Mouse (Mus musculus) hindbrain, embryonic 12.5 days (tissue): Measurements from ENCODE around the gene Stau1. TPM values are rescaled to one million over a fixed set of nuclear protein-coding genes. Genes with fewer than 3 reads are reported as not detected.

ENCODE experiments used
- ATAC-seq: fragments of 200-750 bp; cut with Nextera tagmentation; 2 replicates; pipeline ENCODE4 v1.8.0; 2017; ENCODE audit warnings: moderate TSS enrichment; ENCODE audit not compliant: low FRiP score
- H3K27ac ChIP-seq: fragments of 300-500 bp; sonication (generic); 2 replicates; pipeline ENCODE4 v1.5.1; 2016; ENCODE audit warnings: mild to moderate bottlenecking
- H3K27me3 ChIP-seq: fragments of 300-500 bp; sonication (generic); 2 replicates; pipeline ENCODE4 v1.6.1; 2016; ENCODE audit warnings: mild to moderate bottlenecking
- H3K36me3 ChIP-seq: fragments of 300-500 bp; sonication (generic); 2 replicates; pipeline ENCODE4 v1.6.1; 2016; ENCODE audit warnings: mild to moderate bottlenecking
- H3K4me1 ChIP-seq: fragments of 300-500 bp; sonication (generic); 2 replicates; pipeline ENCODE4 v1.6.1; 2016
- H3K4me2 ChIP-seq: fragments of 300-500 bp; sonication (generic); replicated peaks from 2 replicates; pipeline ENCODE4 v1.6.1; 2016; ENCODE audit warnings: mild to moderate bottlenecking
- H3K4me3 ChIP-seq: fragments of 300-500 bp; sonication (generic); 2 replicates; pipeline ENCODE4 v1.5.1; 2016; ENCODE audit warnings: mild to moderate bottlenecking
- H3K9ac ChIP-seq: fragments of 300-500 bp; sonication (generic); 2 replicates; pipeline ENCODE4 v1.6.1; 2016; ENCODE audit warnings: mild to moderate bottlenecking, moderate library complexity
- H3K9me3 ChIP-seq: fragments of 300-500 bp; sonication (generic); replicated peaks from 2 replicates; pipeline ENCODE4 v1.6.1; 2016; ENCODE audit warnings: mild to moderate bottlenecking
- WGBS: fragments of 180-500 bp; shearing (Covaris S2); methylation state at CpG from one replicate; pipeline ENCODE4 v1.1.7; 2016; 5-methylcytosine and 5-hydroxymethylcytosine counted together
- polyA plus RNA-seq: library from polyadenylated mRNA; unstranded; fragments of >200 nt; fragmentation: Nextera tagmentation; extraction: Ambion mirVana; gene quantifications from 2 replicates; pipeline ENCODE4 v1.2.1, GENCODE M21; 2016

Gene Stau1
- 115 and 130 TPM in 2 replicates for polyA plus RNA-seq

- under 1% methylated on average over 75 of the region's 88 CpGs for WGBS
- Histone ChIP-seq H3K4me3 (peak within 1 kb of the TSS; percentile 100), H3K27me3 (no peaks in the 10 kb centered on the region), H3K9ac (peak within 1 kb of the TSS; percentile 100), H3K36me3 (no peaks in the 10 kb centered on the region), H3K9me3 (no peaks in the 10 kb centered on the region), H3K4me1 (peaks cover 38% of the 10 kb centered on the region), H3K27ac (peak within 1 kb of the TSS; percentile 98), H3K4me2 (peak within 1 kb of the TSS; percentile 92)
- peak; percentile 99 for ATAC-seq
Measured at GRCm38 (mm10) chr2:166995796-166996532, at the start of gene Stau1. TSS of gene Stau1 (minus strand) at chr2:166996299.

DNA sequence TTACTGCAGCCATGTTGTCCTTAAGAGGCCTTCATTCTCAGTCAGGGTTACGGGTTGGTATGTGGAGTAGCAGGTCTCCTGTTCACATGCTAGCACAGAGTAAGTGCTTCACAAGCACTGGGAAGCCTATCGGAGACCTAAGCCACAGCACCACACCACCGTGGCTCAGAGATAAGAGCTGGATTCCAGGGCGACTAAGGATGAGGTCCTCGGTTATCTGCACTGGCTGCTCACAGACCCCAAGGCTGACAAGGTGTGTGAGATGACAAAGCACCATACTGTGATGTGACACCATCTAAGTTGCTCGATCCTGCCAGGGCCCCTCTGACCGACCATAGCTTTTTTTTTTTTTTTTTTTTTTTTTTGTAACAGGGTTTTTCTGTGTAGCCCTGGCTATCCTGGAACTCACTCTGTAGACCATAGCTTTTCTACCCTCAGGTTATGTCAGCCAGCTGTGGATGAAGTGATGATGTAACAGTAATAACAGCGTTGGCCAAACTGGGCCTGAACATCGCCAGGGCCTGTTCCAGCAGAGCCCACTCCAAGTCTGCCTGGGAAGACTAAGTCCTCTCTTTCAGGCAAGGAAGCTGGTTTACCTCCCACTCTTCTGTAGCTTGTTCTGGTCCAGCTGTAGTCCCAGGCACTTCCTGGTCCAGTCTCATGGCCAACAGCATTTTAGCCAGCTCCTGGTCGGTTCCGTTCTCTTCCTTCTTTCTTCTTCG lies 47.5 kb upstream of the Stau1 start:
- 97% methylated on average over 12 of the region's 12 CpGs for WGBS
- Histone ChIP-seq H3K9me3 (no peaks in the 10 kb centered on the region), H3K4me3 (no peak overlapping the region), H3K9ac (no peak overlapping the region), H3K27me3 (no peaks in the 10 kb centered on the region), H3K4me2 (no peak overlapping the region), H3K27ac (no peak overlapping the region), H3K36me3 (peaks cover 93% of the 10 kb centered on the region), H3K4me1 (no peaks in the 10 kb centered on the region)
- ATAC-seq: no peak

GRCm38 (mm10) chr2:167039386-167039785 lies 43.3 kb upstream of the Stau1 start:
- 79% methylated on average over 8 of the region's 8 CpGs for WGBS

DNA sequence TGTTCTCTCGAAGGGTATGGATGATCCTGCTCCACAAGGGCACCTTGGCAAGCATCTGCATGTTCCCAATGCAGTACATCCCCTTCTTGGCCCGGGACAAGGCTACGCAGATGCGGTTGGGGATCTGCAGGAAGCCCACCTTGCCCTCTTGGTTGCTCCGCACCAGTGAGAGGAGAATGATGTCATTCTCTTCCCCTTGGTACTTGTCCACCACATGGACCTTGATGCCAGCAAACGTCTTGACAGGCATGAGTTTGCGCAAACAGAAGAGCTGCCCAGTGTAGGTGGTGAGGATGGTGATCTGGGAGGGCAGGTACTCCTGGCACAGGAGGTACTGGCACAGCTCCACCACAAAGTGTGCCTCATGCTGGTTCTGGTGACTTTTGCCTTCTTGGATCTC lies 42.6 kb upstream of the Stau1 start:
- no peak overlapping the region for H3K4me2 ChIP-seq
- H3K36me3 ChIP-seq: peaks cover 99% of the 10 kb centered on the region
- H3K27me3 ChIP-seq: no peaks in the 10 kb centered on the region
- 94% methylated on average over 7 of the region's 7 CpGs for WGBS
- no peak overlapping the region for H3K4me3 ChIP-seq
- H3K27ac ChIP-seq: no peak overlapping the region
- no peaks in the 10 kb centered on the region for H3K4me1 ChIP-seq
- no peaks in the 10 kb centered on the region for H3K9me3 ChIP-seq
- no peak overlapping the region for H3K9ac ChIP-seq
- ATAC-seq: no peak

More at GRCm38 (mm10) chr2:167039386-167039785, 43.3 kb upstream of the Stau1 start:
- Histone ChIP-seq H3K27me3 (no peaks in the 10 kb centered on the region), H3K9ac (no peak overlapping the region), H3K27ac (no peak overlapping the region), H3K36me3 (peaks cover 99% of the 10 kb centered on the region), H3K4me3 (no peak overlapping the region), H3K9me3 (no peaks in the 10 kb centered on the region), H3K4me2 (no peak overlapping the region), H3K4me1 (no peaks in the 10 kb centered on the region)
- no peak for ATAC-seq

DNA sequence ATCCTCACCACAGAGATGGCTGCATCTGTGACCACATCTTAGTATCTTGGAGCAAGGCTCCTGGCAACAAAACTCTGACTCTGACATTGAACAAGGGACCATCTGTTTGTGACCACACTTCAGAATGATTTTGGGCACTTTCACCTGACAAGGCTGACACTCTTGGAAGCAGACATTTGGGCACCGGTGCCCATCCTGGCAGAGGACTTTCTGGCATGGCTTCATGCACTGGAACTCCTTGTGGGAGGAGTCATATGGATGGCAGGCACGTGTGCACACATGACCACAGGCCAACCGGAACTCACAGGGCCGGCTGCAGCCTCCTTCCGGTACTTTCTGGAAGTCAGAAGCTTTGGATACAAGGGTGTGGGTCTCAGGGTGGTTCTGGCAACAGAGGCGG lies 42.2 kb upstream of the Stau1 start:
- no peaks in the 10 kb centered on the region for H3K27me3 ChIP-seq
- no peaks in the 10 kb centered on the region for H3K4me1 ChIP-seq
- 96% methylated on average over 6 of the region's 6 CpGs for WGBS
- H3K4me2 ChIP-seq: no peak overlapping the region
- no peaks in the 10 kb centered on the region for H3K9me3 ChIP-seq
- no peak overlapping the region for H3K4me3 ChIP-seq
- no peak overlapping the region for H3K27ac ChIP-seq
- H3K9ac ChIP-seq: no peak overlapping the region
- peaks cover 99% of the 10 kb centered on the region for H3K36me3 ChIP-seq
- ATAC-seq: no peak

DNA sequence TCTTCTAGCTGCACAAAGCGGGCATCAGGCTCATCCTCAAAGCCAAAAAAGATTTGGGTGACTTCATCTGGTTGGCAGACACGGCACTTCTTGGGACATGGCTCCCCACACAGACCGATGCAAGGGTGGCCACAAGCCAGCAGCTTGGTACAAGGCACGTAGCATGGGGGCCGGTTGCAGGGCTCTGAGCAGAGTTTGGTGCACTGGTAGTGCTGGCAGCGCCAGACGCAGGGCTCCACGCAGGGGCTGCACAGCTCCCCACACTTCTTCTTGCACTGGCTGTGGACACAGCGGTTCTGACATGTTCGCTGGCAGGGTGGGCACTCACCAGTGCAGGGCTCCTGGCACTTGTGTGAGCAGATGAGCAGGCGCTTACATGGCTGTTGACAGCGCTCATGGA lies 41.6 kb upstream of the Stau1 start:
- Histone ChIP-seq H3K4me3 (no peak overlapping the region), H3K4me2 (no peak overlapping the region), H3K27me3 (no peaks in the 10 kb centered on the region), H3K27ac (no peak overlapping the region), H3K9me3 (no peaks in the 10 kb centered on the region), H3K36me3 (peaks cover 99% of the 10 kb centered on the region), H3K4me1 (no peaks in the 10 kb centered on the region), H3K9ac (no peak overlapping the region)
- 94% methylated on average over 12 of the region's 12 CpGs for WGBS
- no peak for ATAC-seq

DNA sequence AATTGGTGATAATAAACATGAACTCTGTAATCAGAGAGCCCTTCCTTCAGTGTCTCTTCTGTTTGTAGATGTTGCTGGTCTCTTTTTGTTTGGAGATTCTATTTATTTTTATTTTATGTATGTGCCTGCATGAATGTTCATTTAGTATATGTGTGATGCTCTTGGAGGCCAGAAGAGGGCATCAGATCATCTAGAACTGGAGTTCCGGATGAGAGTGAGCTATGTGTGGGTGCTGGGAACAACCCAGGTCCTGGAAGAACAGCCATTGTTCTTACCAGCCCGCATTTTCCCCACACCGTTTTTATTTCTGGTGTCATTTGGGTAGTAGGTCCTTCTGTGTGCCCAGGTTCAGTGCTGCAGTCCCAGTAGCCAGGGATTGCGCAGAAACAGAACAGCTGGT lies 34.4 kb upstream of the Stau1 start:
- H3K4me3 ChIP-seq: no peak overlapping the region
- H3K36me3 ChIP-seq: peaks cover 100% of the 10 kb centered on the region
- ATAC-seq: no peak
- 96% methylated on average over 4 of the region's 4 CpGs for WGBS
- no peak overlapping the region for H3K4me2 ChIP-seq
- H3K27ac ChIP-seq: no peak overlapping the region
- H3K27me3 ChIP-seq: no peaks in the 10 kb centered on the region
- H3K9ac ChIP-seq: no peak overlapping the region
- no peaks in the 10 kb centered on the region for H3K4me1 ChIP-seq
- no peaks in the 10 kb centered on the region for H3K9me3 ChIP-seq

- Histone ChIP-seq H3K4me3 (no peak overlapping the region), H3K27ac (no peak overlapping the region), H3K9ac (no peak overlapping the region), H3K36me3 (peaks cover 97% of the 10 kb centered on the region), H3K4me2 (no peak overlapping the region), H3K4me1 (no peaks in the 10 kb centered on the region), H3K27me3 (no peaks in the 10 kb centered on the region), H3K9me3 (no peaks in the 10 kb centered on the region)
- WGBS: 96% methylated on average over 7 of the region's 7 CpGs
- no peak for ATAC-seq
Measured at GRCm38 (mm10) chr2:167028553-167028952, 32.5 kb upstream of the Stau1 start.

- Histone ChIP-seq H3K36me3 (peaks cover 58% of the 10 kb centered on the region), H3K9me3 (no peaks in the 10 kb centered on the region), H3K27ac (no peak overlapping the region), H3K27me3 (no peaks in the 10 kb centered on the region), H3K4me1 (peaks cover 15% of the 10 kb centered on the region), H3K4me3 (no peak overlapping the region), H3K9ac (no peak overlapping the region), H3K4me2 (no peak overlapping the region)
- ATAC-seq: no peak
- 94% methylated on average over 10 of the region's 10 CpGs for whole genome bisulfite sequencing
Measured at GRCm38 (mm10) chr2:167019396-167019795, 23.3 kb upstream of the Stau1 start.

DNA sequence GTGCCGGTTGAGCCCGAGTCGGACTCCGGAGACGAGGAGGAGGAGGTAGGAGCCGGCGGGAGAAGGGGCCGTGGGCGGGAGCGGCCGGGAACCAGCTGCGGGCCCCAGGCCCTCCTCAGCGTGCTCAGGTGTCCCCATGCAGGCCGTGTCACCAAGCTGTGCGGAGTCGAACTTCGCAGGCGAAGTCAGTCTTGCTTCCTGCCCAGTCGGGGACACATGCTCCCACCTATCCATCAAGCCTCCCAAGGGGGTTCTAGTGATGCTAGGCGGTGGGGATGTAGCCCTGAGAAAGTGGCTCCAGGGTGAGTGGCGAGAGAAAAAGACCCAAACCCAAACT lies 19.3 kb upstream of the Stau1 start:
- Histone ChIP-seq H3K9me3 (no peaks in the 10 kb centered on the region), H3K4me3 (peak overlapping the region; percentile 89), H3K36me3 (peaks cover 23% of the 10 kb centered on the region), H3K4me2 (peak overlapping the region; percentile 84), H3K4me1 (peaks cover 15% of the 10 kb centered on the region), H3K27ac (0 out of 2 replicates have a peak overlapping the region, but pooled peaks have one; percentile 53), H3K9ac (peak overlapping the region; percentile 74), H3K27me3 (no peaks in the 10 kb centered on the region)
- peak; percentile 62 for ATAC-seq
- under 1% methylated on average over 21 of the region's 21 CpGs for WGBS

DNA sequence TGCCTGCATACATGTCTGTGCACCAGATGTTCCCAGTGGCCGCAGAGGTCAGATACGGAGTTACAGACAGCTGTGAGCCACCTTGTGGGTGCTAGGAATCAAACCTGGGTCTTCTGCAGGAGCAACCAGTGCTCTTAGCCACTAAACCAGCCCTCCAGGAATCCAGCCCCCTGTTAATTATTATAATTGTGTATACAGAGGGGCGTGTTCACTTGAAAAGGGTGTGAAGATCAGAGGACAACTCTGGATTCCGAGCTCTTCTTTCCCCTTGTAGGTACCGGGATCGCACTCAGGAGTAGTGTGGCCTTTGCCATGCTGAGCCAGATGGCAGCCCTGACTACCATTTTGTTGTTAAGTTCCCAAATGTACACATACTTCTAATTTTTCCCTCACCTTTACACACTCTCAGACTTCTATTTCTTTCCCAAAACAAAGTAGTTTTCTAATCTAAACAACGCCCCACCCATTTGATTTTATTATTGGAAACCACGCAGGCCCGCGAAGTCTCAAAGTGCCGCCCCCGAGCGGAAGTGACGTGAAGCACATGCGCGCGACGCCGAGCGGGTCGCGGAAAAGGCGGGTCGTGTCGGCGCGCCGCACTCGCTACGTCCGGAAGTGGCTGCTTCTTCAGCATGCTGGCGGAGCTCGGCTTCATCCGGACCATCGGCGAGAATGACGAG lies 18.7 kb upstream of the Stau1 start, which contains the start of gene Ddx27:
Gene Ddx27 (plus strand): TSS at position 492 of the 680 bp plus-strand sequence.
- Histone ChIP-seq H3K4me3 (peak within 1 kb of the TSS; percentile 89), H3K9ac (peak within 1 kb of the TSS; percentile 74), H3K27me3 (no peaks in the 10 kb centered on the region), H3K9me3 (no peaks in the 10 kb centered on the region), H3K27ac (peak within 1 kb of the TSS; percentile 60), H3K4me2 (peak within 1 kb of the TSS; percentile 84), H3K4me1 (peaks cover 15% of the 10 kb centered on the region), H3K36me3 (peaks cover 18% of the 10 kb centered on the region)
- ATAC-seq: peak; percentile 91
- WGBS: 2% methylated on average over 37 of the region's 37 CpGs

- Histone ChIP-seq H3K9ac (no peak overlapping the region), H3K27me3 (no peaks in the 10 kb centered on the region)
- 87% methylated on average over 3 of the region's 3 CpGs for WGBS
Measured at GRCm38 (mm10) chr2:167010546-167010945, 14.4 kb upstream of the Stau1 start.

More at GRCm38 (mm10) chr2:167010546-167010945, 14.4 kb upstream of the Stau1 start:
- H3K36me3 ChIP-seq: no peaks in the 10 kb centered on the region
- no peak overlapping the region for H3K4me3 ChIP-seq
- no peak for ATAC-seq
- H3K4me1 ChIP-seq: peaks cover 4% of the 10 kb centered on the region
- no peak overlapping the region for H3K4me2 ChIP-seq
- H3K9me3 ChIP-seq: no peaks in the 10 kb centered on the region
- no peak overlapping the region for H3K27ac ChIP-seq
